Mouse (Mus musculus) liver, embryonic 15.5 days (tissue): ENCODE measurements around the gene Actb. TPM values are rescaled to one million over a fixed set of nuclear protein-coding genes. Genes with fewer than 3 reads are reported as not detected.
A peak's percentile ranks its signal among the peaks of the same experiment; 100 is the strongest.

Source experiments
- ATAC-seq: fragments of 200-750 bp; cut with Nextera tagmentation; 2 replicates; pipeline ENCODE4 v1.8.0; 2017; ENCODE audit warnings: moderate number of reproducible peaks, mild to moderate bottlenecking, moderate library complexity; ENCODE audit not compliant: insufficient read depth
- H3K27ac ChIP-seq: fragments of 300-500 bp; sonication (generic); replicated peaks from 2 replicates; pipeline ENCODE4 v1.5.1; 2015; ENCODE audit warnings: mild to moderate bottlenecking, inconsistent platforms
- H3K27me3 ChIP-seq: fragments of 300-500 bp; sonication (generic); 2 replicates; pipeline ENCODE4 v1.6.1; 2015; ENCODE audit warnings: mild to moderate bottlenecking, inconsistent platforms
- H3K36me3 ChIP-seq: fragments of 300-500 bp; sonication (generic); replicated peaks from 2 replicates; pipeline ENCODE4 v1.6.1; 2015; ENCODE audit warnings: moderate library complexity, mild to moderate bottlenecking, inconsistent platforms
- H3K4me1 ChIP-seq: fragments of 300-500 bp; sonication (generic); replicated peaks from 2 replicates; pipeline ENCODE4 v1.6.1; 2015; ENCODE audit warnings: inconsistent platforms
- H3K4me2 ChIP-seq: fragments of 300-500 bp; sonication (generic); 2 replicates; pipeline ENCODE4 v1.6.1; 2015; ENCODE audit warnings: moderate library complexity, mild to moderate bottlenecking, inconsistent platforms
- H3K4me3 ChIP-seq: fragments of 300-500 bp; sonication (generic); replicated peaks from 2 replicates; pipeline ENCODE4 v1.5.1; 2015; ENCODE audit warnings: mild to moderate bottlenecking, inconsistent platforms
- H3K9ac ChIP-seq: fragments of 300-500 bp; sonication (generic); 2 replicates; pipeline ENCODE4 v1.6.1; 2015; ENCODE audit warnings: moderate library complexity, mild to moderate bottlenecking, inconsistent platforms
- H3K9me3 ChIP-seq: fragments of 300-500 bp; sonication (generic); replicated peaks from 2 replicates; pipeline ENCODE4 v1.6.1; 2016; ENCODE audit warnings: inconsistent platforms
- WGBS: fragments of 180-500 bp; shearing (Covaris S2); methylation state at CpG from one replicate; pipeline ENCODE4 v1.1.7; 2015; ENCODE audit warnings: mixed read lengths; ENCODE audit not compliant: insufficient replicate concordance; 5-methylcytosine and 5-hydroxymethylcytosine counted together
- polyA plus RNA-seq: library from polyadenylated mRNA; unstranded; fragments of >200 nt; fragmentation: Nextera tagmentation; extraction: Ambion mirVana; gene quantifications from 2 replicates; pipeline ENCODE4 v1.2.1, GENCODE M21; 2015

Gene Actb
- polyA plus RNA-seq, 1 experiment from 2014 or later: 6,728 TPM

- no peak for ATAC-seq
- H3K9ac ChIP-seq: no peak overlapping the region
- H3K27ac ChIP-seq: no peak overlapping the region
- H3K4me1 ChIP-seq: peaks cover 4% of the 10 kb centered on the region
- peaks cover 30% of the 10 kb centered on the region for H3K36me3 ChIP-seq
- H3K9me3 ChIP-seq: no peaks in the 10 kb centered on the region
- H3K4me3 ChIP-seq: no peak overlapping the region
- H3K27me3 ChIP-seq: no peaks in the 10 kb centered on the region
- H3K4me2 ChIP-seq: no peak overlapping the region
- 83% methylated on average over 20 of the region's 20 CpGs for WGBS
These were observed 19.8 kb downstream of the Actb start for GRCm38 (mm10) chr5:142886761-142887160.

DNA sequence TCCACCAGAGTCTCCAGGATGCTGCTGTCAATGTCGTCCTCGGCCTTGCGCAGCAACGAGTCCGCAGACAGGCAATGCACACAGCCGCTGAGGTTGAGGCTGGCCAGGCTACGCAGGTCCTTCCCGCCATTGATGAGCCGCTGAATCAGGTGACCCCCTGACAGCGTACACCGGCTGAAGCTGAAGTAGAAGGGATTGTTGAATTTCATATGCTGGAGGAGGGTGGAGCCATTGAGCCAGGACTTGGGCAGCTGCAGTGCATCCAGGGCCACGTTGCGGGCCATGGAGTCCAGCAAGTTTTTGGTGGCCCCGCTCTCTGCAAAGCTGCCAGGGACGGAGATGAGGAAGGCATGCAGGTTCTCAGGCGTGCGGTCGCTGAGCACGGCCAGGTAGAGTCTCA lies 20.4 kb downstream of the Actb start:
- H3K4me1 ChIP-seq: peaks cover 10% of the 10 kb centered on the region
- H3K9ac ChIP-seq: no peak overlapping the region
- no peaks in the 10 kb centered on the region for H3K9me3 ChIP-seq
- H3K27ac ChIP-seq: no peak overlapping the region
- no peaks in the 10 kb centered on the region for H3K27me3 ChIP-seq
- H3K4me3 ChIP-seq: no peak overlapping the region
- peaks cover 30% of the 10 kb centered on the region for H3K36me3 ChIP-seq
- 87% methylated on average over 19 of the region's 19 CpGs for WGBS
- ATAC-seq: no peak
- H3K4me2 ChIP-seq: no peak overlapping the region

GRCm38 (mm10) chr5:142882471-142882870 lies 24.1 kb downstream of the Actb start:
- Histone ChIP-seq H3K27ac (no peak overlapping the region), H3K4me3 (no peak overlapping the region), H3K4me1 (peaks cover 33% of the 10 kb centered on the region), H3K9me3 (no peaks in the 10 kb centered on the region), H3K27me3 (no peaks in the 10 kb centered on the region), H3K36me3 (peaks cover 36% of the 10 kb centered on the region), H3K4me2 (no peak overlapping the region), H3K9ac (no peak overlapping the region)
- no peak for ATAC-seq
- 80% methylated on average over 11 of the region's 11 CpGs for WGBS

DNA sequence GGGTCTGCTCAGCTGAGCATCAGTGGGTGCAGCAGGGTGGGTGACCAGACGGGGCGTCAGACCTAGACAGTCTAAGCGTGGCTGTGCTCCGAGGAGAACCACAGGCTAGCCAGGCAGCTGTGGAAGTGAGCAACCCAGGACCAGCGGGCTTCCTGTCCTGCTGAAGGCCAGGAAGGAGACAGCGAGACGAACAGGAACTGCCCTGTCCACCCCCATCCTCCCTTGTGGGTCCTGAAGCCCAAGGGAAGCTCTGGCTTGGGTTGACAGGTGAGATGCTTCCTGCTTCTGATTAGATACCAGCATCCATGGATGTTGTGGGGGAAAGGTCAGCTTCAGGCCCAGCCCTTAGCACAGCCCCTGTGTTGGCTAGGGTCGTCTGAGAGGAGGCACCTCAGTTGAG lies 24.6 kb downstream of the Actb start:
- Histone ChIP-seq H3K9me3 (no peaks in the 10 kb centered on the region), H3K4me2 (no peak overlapping the region), H3K4me3 (no peak overlapping the region), H3K9ac (no peak overlapping the region), H3K36me3 (peaks cover 34% of the 10 kb centered on the region), H3K27me3 (no peaks in the 10 kb centered on the region), H3K4me1 (peaks cover 37% of the 10 kb centered on the region), H3K27ac (no peak overlapping the region)
- 39% methylated on average over 8 of the region's 8 CpGs for WGBS
- ATAC-seq: no peak

DNA sequence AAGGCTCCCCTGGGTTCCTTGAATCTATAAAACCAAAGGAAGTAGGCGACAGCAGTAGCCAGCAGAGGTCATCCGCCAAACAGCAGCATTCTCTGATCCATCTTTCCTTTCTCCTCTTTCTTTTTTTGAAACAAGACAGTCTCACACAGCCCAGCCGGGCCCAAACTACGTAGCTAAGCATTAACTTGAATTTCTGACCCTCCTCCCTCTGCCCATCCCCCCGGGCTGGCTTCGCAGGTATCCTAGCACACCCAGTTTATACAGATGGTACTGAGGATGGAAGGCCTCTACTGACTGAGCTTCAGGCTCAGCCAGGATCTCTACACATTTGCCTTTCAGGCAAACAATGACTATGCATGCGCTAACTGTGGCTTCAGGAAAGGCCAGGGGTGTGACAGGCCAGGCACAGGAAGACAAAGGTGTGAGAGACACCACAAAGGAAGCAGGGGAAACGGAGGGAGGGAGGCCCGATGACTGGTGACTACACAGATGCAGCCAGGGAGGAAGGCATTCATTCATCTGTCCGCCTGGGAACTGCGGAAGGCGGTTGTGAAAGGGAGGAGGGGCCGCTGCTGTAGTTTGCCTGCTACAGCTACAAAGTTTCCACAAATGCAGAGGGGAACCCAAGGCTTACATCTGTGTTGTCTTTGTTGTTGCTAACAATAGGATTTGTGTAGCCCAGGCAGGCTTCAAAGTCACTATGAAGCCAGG lies 25.6 kb downstream of the Actb start:
- no peak overlapping the region; the same call in 1 of the 2 replicates for H3K4me2 ChIP-seq
- peaks cover 37% of the 10 kb centered on the region for H3K4me1 ChIP-seq
- no peak overlapping the region for H3K4me3 ChIP-seq
- no peaks in the 10 kb centered on the region for H3K27me3 ChIP-seq
- H3K36me3 ChIP-seq: peaks cover 24% of the 10 kb centered on the region
- no peak for ATAC-seq
- H3K27ac ChIP-seq: no peak overlapping the region; the same call in 1 of the 2 replicates
- no peaks in the 10 kb centered on the region for H3K9me3 ChIP-seq
- WGBS: 28% methylated on average over 13 of the region's 13 CpGs
- no peak overlapping the region for H3K9ac ChIP-seq

DNA sequence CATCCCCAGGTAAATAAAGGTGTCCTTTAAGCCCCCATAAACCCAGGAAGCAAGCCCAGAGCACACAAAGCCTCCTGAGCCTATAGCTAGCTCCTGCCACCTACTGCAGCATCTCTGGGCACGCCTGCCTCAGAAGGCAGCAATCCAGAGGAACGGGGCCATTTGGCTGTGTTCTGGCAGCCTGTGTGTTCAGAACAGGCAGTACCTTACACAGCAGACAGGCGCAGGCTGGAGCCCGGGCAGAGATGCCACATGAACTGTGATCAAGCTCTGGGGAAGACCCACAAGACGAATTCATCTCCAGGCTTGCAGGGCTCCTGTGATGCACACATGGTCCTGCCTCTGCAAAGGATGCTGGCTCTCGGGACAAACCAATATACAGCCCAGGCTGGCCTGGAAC lies 26.3 kb downstream of the Actb start:
- Histone ChIP-seq H3K9me3 (no peaks in the 10 kb centered on the region), H3K27me3 (no peaks in the 10 kb centered on the region), H3K9ac (no peak overlapping the region), H3K4me1 (peaks cover 37% of the 10 kb centered on the region), H3K4me2 (no peak overlapping the region), H3K27ac (no peak overlapping the region), H3K36me3 (peaks cover 17% of the 10 kb centered on the region), H3K4me3 (no peak overlapping the region)
- ATAC-seq: no peak
- WGBS: 69% methylated on average over 6 of the region's 6 CpGs

- H3K36me3 ChIP-seq: peaks cover 10% of the 10 kb centered on the region; the same call in 1 of the 2 replicates
- WGBS: 46% methylated on average over 8 of the region's 8 CpGs
These were observed 27.0 kb downstream of the Actb start for GRCm38 (mm10) chr5:142879318-142880175.

GRCm38 (mm10) chr5:142878570-142878969 lies 28.0 kb downstream of the Actb start:
- Histone ChIP-seq H3K36me3 (peaks cover 7% of the 10 kb centered on the region; the same call in 1 of the 2 replicates), H3K4me1 (peaks cover 37% of the 10 kb centered on the region), H3K4me3 (no peak overlapping the region), H3K4me2 (no peak overlapping the region), H3K27ac (no peak overlapping the region), H3K27me3 (no peaks in the 10 kb centered on the region), H3K9ac (no peak overlapping the region), H3K9me3 (no peaks in the 10 kb centered on the region)
- whole genome bisulfite sequencing: 80% methylated on average over 15 of the region's 15 CpGs
- no peak for ATAC-seq

More at GRCm38 (mm10) chr5:142879318-142880175, 27.0 kb downstream of the Actb start:
- no peak overlapping the region for H3K27ac ChIP-seq
- peak; percentile 69 for ATAC-seq
- H3K4me2 ChIP-seq: no peak overlapping the region
- no peak overlapping the region for H3K4me3 ChIP-seq
- H3K27me3 ChIP-seq: no peaks in the 10 kb centered on the region
- peaks cover 37% of the 10 kb centered on the region for H3K4me1 ChIP-seq
- H3K9me3 ChIP-seq: no peaks in the 10 kb centered on the region
- H3K9ac ChIP-seq: no peak overlapping the region

- Histone ChIP-seq H3K9ac (no peak overlapping the region), H3K36me3 (peaks cover 7% of the 10 kb centered on the region; the same call in 1 of the 2 replicates), H3K4me3 (no peak overlapping the region), H3K4me1 (peaks cover 37% of the 10 kb centered on the region), H3K4me2 (no peak overlapping the region), H3K27ac (no peak overlapping the region), H3K9me3 (no peaks in the 10 kb centered on the region), H3K27me3 (no peaks in the 10 kb centered on the region)
- WGBS: 25% methylated on average over 11 of the region's 11 CpGs
- 0 out of 2 replicates have a peak, but pooled peaks have one; percentile 41 for ATAC-seq
These were observed 28.9 kb downstream of the Actb start for GRCm38 (mm10) chr5:142877337-142878280.

DNA sequence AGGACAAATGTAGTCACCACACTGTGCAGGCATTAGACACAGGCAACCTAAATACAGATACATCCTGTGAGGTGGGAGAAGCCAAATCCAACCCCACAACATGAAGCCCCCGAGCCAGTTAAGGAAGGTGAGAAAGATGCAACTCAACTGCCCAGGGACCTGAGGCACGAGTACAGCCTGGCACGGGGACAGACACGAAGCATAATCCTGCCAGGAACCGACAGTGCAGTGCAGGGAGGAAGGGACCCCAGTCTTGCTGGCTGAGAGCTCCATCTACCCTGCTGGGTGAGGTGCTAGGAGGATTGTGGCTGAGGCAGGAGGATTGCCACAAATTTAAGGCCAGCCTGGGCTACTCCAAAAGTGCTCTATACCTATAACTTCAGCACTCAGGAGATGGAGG lies 29.7 kb downstream of the Actb start:
- Histone ChIP-seq H3K4me1 (peaks cover 34% of the 10 kb centered on the region), H3K9ac (no peak overlapping the region), H3K9me3 (no peaks in the 10 kb centered on the region), H3K4me3 (no peak overlapping the region), H3K27me3 (no peaks in the 10 kb centered on the region), H3K4me2 (no peak overlapping the region), H3K27ac (no peak overlapping the region), H3K36me3 (peaks cover 12% of the 10 kb centered on the region; the same call in 1 of the 2 replicates)
- 72% methylated on average over 5 of the region's 5 CpGs for WGBS
- no peak for ATAC-seq
